Mouse (Mus musculus) ES-E14 (cell line): Measurements from ENCODE around the gene Samd4. TPM values are rescaled to one million over a fixed set of nuclear protein-coding genes. Genes with fewer than 3 reads are reported as not detected.

Experiments used
- DNase-seq: peaks from one replicate; pipeline ENCODE4 v3.0.0-alpha.2; 2013; ENCODE audit warnings: low read depth, low spot score
- H3K27ac ChIP-seq: 2 replicates; pipeline ENCODE4 v1.5.1; 2012; ENCODE audit warnings: low read depth, mild to moderate bottlenecking, low read length, moderate library complexity, mixed read lengths; ENCODE audit not compliant: poor library complexity, insufficient read depth, severe bottlenecking
- H3K36me3 ChIP-seq: 2 replicates; pipeline ENCODE4 v1.6.1; 2012; ENCODE audit warnings: mild to moderate bottlenecking, low read length, moderate library complexity, mixed read lengths; ENCODE audit not compliant: control insufficient read depth, poor library complexity, insufficient read depth, severe bottlenecking
- H3K4me1 ChIP-seq, 2 experiments: fragments of 150-350 bp in 1 of 2; sonication (generic) in 1 of 2; 2 replicates each; pipeline ENCODE4 v1.6.1; 2012; ENCODE audit warnings: low read length in 2 of 2, mild to moderate bottlenecking in 1 of 2, mixed read lengths in 1 of 2; ENCODE audit not compliant: control insufficient read depth in 2 of 2, insufficient read depth in 2 of 2, poor library complexity in 1 of 2
- H3K4me3 ChIP-seq, 2 experiments: fragments of 150-350 bp in 1 of 2; sonication (generic) in 1 of 2; 2 replicates each; pipeline ENCODE4 v1.5.1; 2012; ENCODE audit warnings: low read length in 2 of 2, low read depth in 1 of 2, mild to moderate bottlenecking in 1 of 2, mixed read lengths in 1 of 2; ENCODE audit not compliant: insufficient read depth in 1 of 2, poor library complexity in 1 of 2, severe bottlenecking in 1 of 2
- H3K9ac ChIP-seq: 2 replicates; pipeline ENCODE4 v1.6.1; 2012; ENCODE audit warnings: low read depth, mild to moderate bottlenecking, low read length, mixed read lengths; ENCODE audit not compliant: poor library complexity, insufficient read depth, severe bottlenecking
- H3K9me3 ChIP-seq: fragments of 150-350 bp; sonication (generic); 2 replicates; pipeline ENCODE4 v1.6.1; 2012; ENCODE audit warnings: low read depth, mild to moderate bottlenecking, low read length; ENCODE audit not compliant: control insufficient read depth, insufficient read depth
- CHD2 ChIP-seq: IDR thresholded peaks from 2 replicates; pipeline ENCODE4 v1.6.1; 2014; ENCODE audit warnings: mild to moderate bottlenecking, low read depth, low read length, inconsistent platforms
- HCFC1 ChIP-seq: IDR thresholded peaks from 2 replicates; pipeline ENCODE4 v1.6.1; 2012; ENCODE audit warnings: low read length, inconsistent platforms, borderline replicate concordance; ENCODE audit not compliant: insufficient read depth
- MAFK ChIP-seq: IDR thresholded peaks from 2 replicates; pipeline ENCODE4 v1.6.1; 2014; ENCODE audit warnings: mild to moderate bottlenecking, low read depth, low read length, inconsistent platforms; ENCODE audit not compliant: insufficient read depth
- ZC3H11A ChIP-seq: IDR thresholded peaks from 2 replicates; pipeline ENCODE4 v1.6.1; 2012; ENCODE audit warnings: low read depth, mild to moderate bottlenecking, inconsistent platforms, low read length, borderline replicate concordance
- ZNF384 ChIP-seq: IDR thresholded peaks from 2 replicates; pipeline ENCODE4 v1.6.1; 2012; ENCODE audit warnings: low read depth, low read length, inconsistent platforms
- in situ Hi-C, 2 experiments: fragments of 600-800 bp; cut with MboI; formaldehyde crosslinking; loops; one replicate each; pipeline ENCODE4 v1.15.1; 2025; ENCODE audit warnings: low sequenced_read_pairs in 2 of 2, inconsistent platforms in 1 of 2; ENCODE audit not compliant: unreplicated experiment in 2 of 2
- total RNA-seq: library from RNA; depleted of rRNA; stranded (reverse); fragments of 300-350 nt; gene quantifications from 2 replicates; pipeline ENCODE4 v1.2.3, GENCODE M21; 2012

Gene Samd4
- total RNA-seq, 1 experiment = 4.2 TPM

DNA sequence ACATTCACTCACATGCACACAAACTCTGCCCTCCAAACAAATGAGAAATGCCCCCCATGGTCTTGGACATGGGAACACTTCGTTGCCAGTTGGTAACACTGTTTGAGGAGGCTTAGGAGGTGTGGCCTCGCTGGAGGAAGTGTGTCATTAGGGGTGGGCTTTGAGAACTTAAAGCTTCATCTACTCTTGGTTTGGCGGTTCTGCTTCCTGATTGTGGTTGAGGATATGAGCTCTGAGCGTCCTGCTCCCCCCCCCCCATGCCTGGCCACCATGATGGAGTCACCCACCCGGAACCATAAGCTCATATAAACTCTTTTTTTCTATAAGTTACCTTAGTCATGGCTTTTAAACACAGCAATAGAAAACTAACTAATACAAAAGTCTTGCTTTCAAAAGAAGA, 80.2 kb downstream of the Samd4 start:
- Histone ChIP-seq H3K4me1 (no peaks in the 10 kb centered on the region; a peak in 1 of 4 replicates), H3K9ac (no peak overlapping the region), H3K27ac (no peak overlapping the region), H3K9me3 (no peaks in the 10 kb centered on the region), H3K36me3 (no peaks in the 10 kb centered on the region), H3K4me3 (no peak overlapping the region)
- in situ Hi-C loops = no loop called here
- no peak for TF ChIP-seq ZC3H11A
- no peak for TF ChIP-seq MAFK
- no peak for TF ChIP-seq ZNF384
- TF ChIP-seq HCFC1 = no peak
- TF ChIP-seq CHD2 = no peak
- no peak for DNase-seq

GRCm38 (mm10) chr14:46964074-46964872, 81.6 kb downstream of the Samd4 start:
- H3K4me1 ChIP-seq = no peaks in the 10 kb centered on the region; a peak in 1 of 4 replicates
- no peak overlapping the region for H3K27ac ChIP-seq

GRCm38 (mm10) chr14:46966206-46966605, 83.6 kb downstream of the Samd4 start:
- no peak overlapping the region for H3K27ac ChIP-seq
- H3K9ac ChIP-seq = no peak overlapping the region
- in situ Hi-C loops = no loop called here
- H3K36me3 ChIP-seq = no peaks in the 10 kb centered on the region
- TF ChIP-seq HCFC1 (no peak), ZNF384 (no peak), MAFK (no peak), CHD2 (no peak), ZC3H11A (no peak)
- H3K9me3 ChIP-seq = no peaks in the 10 kb centered on the region
- H3K4me1 ChIP-seq = no peaks in the 10 kb centered on the region; a peak in 1 of 4 replicates
- H3K4me3 ChIP-seq = no peak overlapping the region
- no peak for DNase-seq

More at GRCm38 (mm10) chr14:46964074-46964872, 81.6 kb downstream of the Samd4 start:
- TF ChIP-seq MAFK (no peak), HCFC1 (no peak), ZC3H11A (no peak)
- no peak for DNase-seq
- H3K36me3 ChIP-seq = no peaks in the 10 kb centered on the region
- in situ Hi-C loops = no loop called here
- no peaks in the 10 kb centered on the region for H3K9me3 ChIP-seq
- H3K9ac ChIP-seq = no peak overlapping the region
- H3K4me3 ChIP-seq = no peak overlapping the region

DNA sequence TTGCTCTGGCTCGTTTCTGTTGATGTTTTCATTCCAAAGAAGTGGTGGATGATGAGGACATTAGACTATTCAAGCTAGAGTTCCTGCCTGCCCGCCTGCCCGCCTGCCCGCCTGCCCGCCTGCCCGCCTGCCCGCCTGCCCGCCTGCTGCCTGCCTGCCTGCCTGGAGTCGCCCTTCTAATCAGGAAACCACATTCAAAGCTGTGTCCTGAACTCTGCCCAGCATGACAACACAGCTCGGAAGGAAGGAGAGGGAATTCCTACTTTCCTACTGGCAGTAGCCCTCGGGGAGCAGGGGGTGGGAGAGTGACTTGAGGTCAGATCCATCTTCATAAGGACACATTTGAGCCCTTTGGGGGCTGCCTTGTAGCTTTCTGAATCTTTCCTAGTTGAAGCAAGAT, 85.4 kb downstream of the Samd4 start:
- H3K9ac ChIP-seq = no peak overlapping the region
- no peaks in the 10 kb centered on the region; a peak in 1 of 4 replicates for H3K4me1 ChIP-seq
- DNase-seq = no peak
- H3K4me3 ChIP-seq = peak overlapping the region; percentile 5 to 26; a peak in 1 of 4 replicates
- in situ Hi-C loops = no loop called here
- TF ChIP-seq CHD2 (no peak), MAFK (no peak), ZC3H11A (no peak), HCFC1 (no peak), ZNF384 (no peak)
- no peaks in the 10 kb centered on the region for H3K36me3 ChIP-seq
- no peaks in the 10 kb centered on the region for H3K9me3 ChIP-seq
- no peak overlapping the region for H3K27ac ChIP-seq
